Mouse (Mus musculus) c-Kit-positive CD71-positive TER-119-negative erythroid progenitor cells, embryonic 14.5 days (primary cell): ENCODE results near the gene Slc5a10.

Experiments
- DNase-seq: peaks from one replicate; pipeline ENCODE4 v3.0.0-alpha.2; 2013; ENCODE audit warnings: low read depth

Slc5a10 gene

GRCm38 (mm10) chr11:61702494-61702893, 18.1 kb downstream of the Slc5a10 start:
- DNase-seq, result no peak

- no peak for DNase-seq
These were observed 18.9 kb downstream of the Slc5a10 start for GRCm38 (mm10) chr11:61701696-61702095.

GRCm38 (mm10) chr11:61699933-61700332, 20.7 kb downstream of the Slc5a10 start:
- DNase-seq, result no peak

GRCm38 (mm10) chr11:61699460-61699859, 21.2 kb downstream of the Slc5a10 start:
- no peak for DNase-seq

GRCm38 (mm10) chr11:61698852-61699251, 21.8 kb downstream of the Slc5a10 start:
- no peak for DNase-seq

GRCm38 (mm10) chr11:61692996-61693395, 27.6 kb downstream of the Slc5a10 start:
- DNase-seq, result no peak

- DNase-seq, result no peak
These were observed 33.0 kb downstream of the Slc5a10 start for GRCm38 (mm10) chr11:61687595-61687994.

GRCm38 (mm10) chr11:61686906-61687453, 33.6 kb downstream of the Slc5a10 start:
- no peak for DNase-seq

- peak; percentile 44 for DNase-seq
These were observed 34.5 kb downstream of the Slc5a10 start for GRCm38 (mm10) chr11:61686141-61686540.

GRCm38 (mm10) chr11:61685119-61685725, 35.4 kb downstream of the Slc5a10 start:
- DNase-seq, result no peak

GRCm38 (mm10) chr11:61683907-61684731, 36.5 kb downstream of the Slc5a10 start, which contains the start of gene Fam83g:
Gene Fam83g (plus strand): TSS chr11:61684091.
- DNase-seq, result peak; percentile 53

GRCm38 (mm10) chr11:61679091-61679866, 41.3 kb downstream of the Slc5a10 start:
- no peak for DNase-seq

- no peak for DNase-seq
These were observed 42.9 kb downstream of the Slc5a10 start for GRCm38 (mm10) chr11:61677709-61678108.

- no peak for DNase-seq
These were observed 44.3 kb downstream of the Slc5a10 start for GRCm38 (mm10) chr11:61676216-61676854.

- DNase-seq, result no peak
These were observed 45.3 kb downstream of the Slc5a10 start for GRCm38 (mm10) chr11:61675332-61675731.

GRCm38 (mm10) chr11:61674839-61675159, 45.8 kb downstream of the Slc5a10 start:
- DNase-seq, result no peak

GRCm38 (mm10) chr11:61674151-61674838, 46.3 kb downstream of the Slc5a10 start:
- no peak for DNase-seq

GRCm38 (mm10) chr11:61673686-61674085, 46.9 kb downstream of the Slc5a10 start:
- no peak for DNase-seq

- no peak for DNase-seq
These were observed 48.7 kb downstream of the Slc5a10 start for GRCm38 (mm10) chr11:61671781-61672383.

GRCm38 (mm10) chr11:61669492-61670490, 50.8 kb downstream of the Slc5a10 start:
- no peak for DNase-seq
